Mouse (Mus musculus) MEL (cell line): ENCODE results near the gene Jrkl. TPM values are rescaled to one million over a fixed set of nuclear protein-coding genes. Genes with fewer than 3 reads are reported as not detected.

Experiments
- DNase-seq: peaks from one replicate; pipeline ENCODE4 v3.0.0; 2011; ENCODE audit warnings: low read depth, low spot score
- H3K27ac ChIP-seq: 2 replicates; pipeline ENCODE4 v1.5.1; 2012; ENCODE audit warnings: low read depth, mild to moderate bottlenecking, control low read depth, low read length, moderate library complexity; ENCODE audit not compliant: control insufficient read depth
- H3K27me3 ChIP-seq, 2 experiments: fragments of 150-350 bp in 1 of 2; sonication (generic) in 1 of 2; 2 replicates each; pipeline ENCODE4 v1.6.1; 2012; ENCODE audit warnings: low read length in 2 of 2, mild to moderate bottlenecking in 2 of 2, improper control_type of control experiment in 1 of 2, moderate library complexity in 1 of 2; ENCODE audit not compliant: insufficient read depth in 2 of 2, control insufficient read depth in 1 of 2
- H3K36me3 ChIP-seq, 2 experiments: 2 replicates each; pipeline ENCODE4 v1.6.1; 2012 to 2014; ENCODE audit warnings: low read length in 2 of 2, improper control_type of control experiment in 1 of 2, inconsistent platforms in 1 of 2, mild to moderate bottlenecking in 1 of 2; ENCODE audit not compliant: insufficient read depth in 2 of 2, control insufficient read depth in 1 of 2
- H3K4me1 ChIP-seq, 2 experiments: fragments of 150-350 bp in 1 of 2; sonication (generic) in 1 of 2; 2 replicates each; pipeline ENCODE4 v1.6.1; 2012; ENCODE audit warnings: low read length in 2 of 2, improper control_type of control experiment in 1 of 2, mild to moderate bottlenecking in 1 of 2; ENCODE audit not compliant: insufficient read depth in 2 of 2, control insufficient read depth in 1 of 2
- H3K4me3 ChIP-seq, 2 experiments: fragments of 150-350 bp in 1 of 2; sonication (generic) in 1 of 2; 2 replicates each; pipeline ENCODE4 v1.5.1; 2012; ENCODE audit warnings: low read depth in 2 of 2, low read length in 2 of 2, mild to moderate bottlenecking in 2 of 2, moderate library complexity in 2 of 2, control low read depth in 1 of 2, improper control_type of control experiment in 1 of 2; ENCODE audit not compliant: control insufficient read depth in 1 of 2, insufficient read depth in 1 of 2
- H3K79me2 ChIP-seq: 2 replicates; pipeline ENCODE4 v1.6.1; 2012; ENCODE audit warnings: mild to moderate bottlenecking, low read length, moderate library complexity; ENCODE audit not compliant: control insufficient read depth, poor library complexity, insufficient read depth
- H3K9ac ChIP-seq: 2 replicates; pipeline ENCODE4 v1.6.1; 2012; ENCODE audit warnings: low read depth, mild to moderate bottlenecking, control low read depth, low read length, moderate library complexity; ENCODE audit not compliant: control insufficient read depth, poor library complexity, severe bottlenecking
- H3K9me3 ChIP-seq: fragments of 150-350 bp; sonication (generic); replicated peaks from 2 replicates; pipeline ENCODE4 v1.6.1; 2012; ENCODE audit warnings: mild to moderate bottlenecking, low read length, improper control_type of control experiment, moderate library complexity; ENCODE audit not compliant: insufficient read depth
- BHLHE40 ChIP-seq: IDR thresholded peaks from 2 replicates; pipeline ENCODE4 v1.6.1; 2012; ENCODE audit warnings: low read depth, mild to moderate bottlenecking, inconsistent platforms, low read length, improper control_type of control experiment, borderline replicate concordance
- CHD1 ChIP-seq: IDR thresholded peaks from 2 replicates; pipeline ENCODE4 v1.6.1; 2012; ENCODE audit warnings: low read depth, mild to moderate bottlenecking, inconsistent platforms, low read length, improper control_type of control experiment
- CTCF ChIP-seq, 3 experiments: IDR thresholded peaks in 2 of 3; conservative IDR thresholded peaks in 1 of 3; 2 replicates each; pipeline ENCODE4 v1.5.1; 2011 to 2012; ENCODE audit warnings: low read length in 3 of 3, low read depth in 2 of 3, mild to moderate bottlenecking in 2 of 3, improper control_type of control experiment in 1 of 3, inconsistent platforms in 1 of 3, mixed read lengths in 1 of 3, moderate library complexity in 1 of 3; ENCODE audit not compliant: control insufficient read depth in 1 of 3, insufficient read depth in 1 of 3, poor library complexity in 1 of 3, severe bottlenecking in 1 of 3
- EP300 ChIP-seq, 2 experiments: IDR thresholded peaks; 2 replicates each; pipeline ENCODE4 v1.6.1; 2011; ENCODE audit warnings: improper control_type of control experiment in 2 of 2, low read length in 2 of 2, low read depth in 1 of 2, mild to moderate bottlenecking in 1 of 2
- GATA1 ChIP-seq: IDR thresholded peaks from 2 replicates; pipeline ENCODE4 v1.6.1; 2011; ENCODE audit warnings: low read depth, low read length, improper control_type of control experiment
- JUND ChIP-seq: IDR thresholded peaks from 2 replicates; pipeline ENCODE4 v1.6.1; 2011; ENCODE audit warnings: low read depth, mild to moderate bottlenecking, improper control_type of control experiment, low read length
- MAX ChIP-seq: IDR thresholded peaks from 2 replicates; pipeline ENCODE4 v1.6.1; 2011; ENCODE audit warnings: low read length, improper control_type of control experiment
- MAZ ChIP-seq: IDR thresholded peaks from 2 replicates; pipeline ENCODE4 v1.6.1; 2012; ENCODE audit warnings: low read depth, mild to moderate bottlenecking, inconsistent platforms, low read length, improper control_type of control experiment
- MEF2A ChIP-seq: IDR thresholded peaks from 2 replicates; pipeline ENCODE4 v1.6.1; 2014; ENCODE audit warnings: low read depth, mild to moderate bottlenecking, inconsistent platforms, low read length, improper control_type of control experiment; ENCODE audit not compliant: poor library complexity, insufficient replicate concordance, severe bottlenecking; ENCODE audit errors: extremely low read depth
- NELFE ChIP-seq: IDR thresholded peaks from 2 replicates; pipeline ENCODE4 v1.6.1; 2011; ENCODE audit warnings: low read depth, low read length, improper control_type of control experiment
- NRF1 ChIP-seq: IDR thresholded peaks from 2 replicates; pipeline ENCODE4 v1.6.1; 2014; ENCODE audit warnings: low read depth, mild to moderate bottlenecking, inconsistent platforms, low read length, improper control_type of control experiment, moderate library complexity; ENCODE audit not compliant: poor library complexity, insufficient read depth, severe bottlenecking
- SIN3A ChIP-seq: IDR thresholded peaks from 2 replicates; pipeline ENCODE4 v1.6.1; 2012; ENCODE audit warnings: low read length, improper control_type of control experiment, inconsistent platforms
- SMC3 ChIP-seq: IDR thresholded peaks from 2 replicates; pipeline ENCODE4 v1.6.1; 2011; ENCODE audit warnings: low read depth, low read length, improper control_type of control experiment
- TAL1 ChIP-seq: IDR thresholded peaks from 2 replicates; pipeline ENCODE4 v1.6.1; 2012; ENCODE audit warnings: mild to moderate bottlenecking, inconsistent platforms, low read length, moderate library complexity, mixed read lengths
- TBP ChIP-seq: IDR thresholded peaks from 2 replicates; pipeline ENCODE4 v1.8.0; 2011; ENCODE audit warnings: low read depth, low read length, improper control_type of control experiment
- USF1 ChIP-seq: IDR thresholded peaks from 2 replicates; pipeline ENCODE4 v1.6.1; 2014; ENCODE audit warnings: low read depth, mild to moderate bottlenecking, inconsistent platforms, low read length, improper control_type of control experiment, moderate library complexity
- ZC3H11A ChIP-seq: IDR thresholded peaks from 2 replicates; pipeline ENCODE4 v1.6.1; 2012; ENCODE audit warnings: low read depth, mild to moderate bottlenecking, inconsistent platforms, low read length, improper control_type of control experiment
- ZKSCAN1 ChIP-seq: IDR thresholded peaks from 2 replicates; pipeline ENCODE4 v1.6.1; 2012; ENCODE audit warnings: low read depth, mild to moderate bottlenecking, inconsistent platforms, low read length, improper control_type of control experiment, moderate library complexity
- ZMIZ1 ChIP-seq: IDR thresholded peaks from 2 replicates; pipeline ENCODE4 v1.6.1; 2012; ENCODE audit warnings: low read depth, mild to moderate bottlenecking, inconsistent platforms, low read length, improper control_type of control experiment, moderate library complexity
- ZNF384 ChIP-seq: IDR thresholded peaks from 2 replicates; pipeline ENCODE4 v1.6.1; 2012; ENCODE audit warnings: low read depth, mild to moderate bottlenecking, inconsistent platforms, low read length, improper control_type of control experiment
- polyA plus RNA-seq, 2 experiments: library from polyadenylated mRNA; stranded (reverse) in 1 of 2; unstranded in 1 of 2; fragments of >175 nt in 1 of 2; fragments of >200 nt in 1 of 2; gene quantifications; 2 replicates each; pipeline versions ENCODE4 v1.2.1 to v1.2.4; 2012; ENCODE audit warnings: low replicate concordance in 2 of 2, low read depth in 1 of 2; ENCODE audit not compliant: insufficient read length in 2 of 2, insufficient read depth in 1 of 2, missing spikeins in 1 of 2
- total RNA-seq: library from RNA; depleted of rRNA; stranded (reverse); fragments of 300-350 nt; gene quantifications from 2 replicates; pipeline ENCODE4 v1.2.3, GENCODE M21; 2012

Jrkl gene
- total and polyA plus RNA-seq, 3 experiments, result 1.7 to 3.1 TPM; not detected in 1

DNA sequence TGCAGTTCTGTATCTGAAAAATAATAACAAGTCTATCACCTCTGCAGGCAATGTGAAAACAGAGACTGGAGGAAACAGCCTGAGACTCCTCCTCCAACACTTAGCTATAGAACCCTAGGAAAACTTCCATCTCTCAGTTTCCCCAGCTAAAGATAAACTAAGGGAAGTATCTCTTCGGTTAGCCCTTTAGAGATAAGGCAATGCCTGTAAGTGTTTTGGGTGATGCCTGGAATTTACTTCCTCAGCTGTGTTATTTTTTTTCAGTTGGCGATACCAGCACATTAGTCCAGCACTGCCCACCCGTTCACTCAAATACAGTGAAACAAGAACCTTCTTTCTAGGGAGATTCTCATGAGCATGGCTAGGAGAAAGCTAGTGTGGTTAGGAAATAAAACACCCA, 15.4 kb upstream of the Jrkl start (continued):
- peak; percentile 8; the same call in 1 of the 2 replicates for TF ChIP-seq MEF2A
- TF ChIP-seq ZMIZ1, result no peak
- peak; percentile 90 for TF ChIP-seq ZNF384
- no peak for TF ChIP-seq NELFE
- TF ChIP-seq ZC3H11A, result 0 out of 2 replicates have a peak, but pooled peaks have one; percentile 5
- no peak for TF ChIP-seq MAX
- no peak for TF ChIP-seq USF1
- no peak for TF ChIP-seq CHD1
- no peak for TF ChIP-seq TAL1
- peak; percentile 92 to 93 for TF ChIP-seq EP300 (IDR thresholded peaks at IDR 0.05; ENCODE audit: low read depth in 1 of 2, low read length in 2 of 2)
- 0 out of 2 replicates have a peak, but pooled peaks have one; percentile 10 for TF ChIP-seq SMC3
- TF ChIP-seq NRF1, result no peak
- TF ChIP-seq, all 39 proteins: peak for 14

DNA sequence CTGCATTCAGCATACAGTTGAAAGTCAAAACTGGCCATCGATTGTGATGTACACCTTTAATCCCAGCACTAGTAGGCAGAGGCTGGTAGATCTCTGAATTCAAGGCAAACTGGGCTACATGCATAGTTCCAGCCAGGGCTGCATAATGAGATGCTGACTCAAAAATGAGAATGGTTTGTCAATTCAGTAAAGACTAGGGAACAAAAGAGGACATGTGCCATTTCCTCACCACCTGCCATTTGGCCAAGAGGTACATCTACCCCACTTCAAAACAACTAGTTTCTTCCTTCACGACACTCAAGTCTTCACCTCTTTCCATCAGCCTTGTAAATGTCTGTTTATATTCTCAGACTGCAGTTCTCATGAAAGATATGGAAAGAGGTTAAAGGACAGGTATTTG, 12.5 kb upstream of the Jrkl start:
- DNase-seq, result no peak
- Histone ChIP-seq H3K9ac (no peak overlapping the region), H3K4me1 (peaks cover 6 to 30% of the 10 kb centered on the region in 2 experiments), H3K9me3 (no peaks in the 10 kb centered on the region), H3K36me3 (peaks cover 2 to 37% of the 10 kb centered on the region in 2 experiments; a peak in 3 of 4 replicates), H3K27me3 (no peaks in the 10 kb centered on the region), H3K79me2 (no peaks in the 10 kb centered on the region), H3K27ac (no peak overlapping the region), H3K4me3 (no peak overlapping the region)
- TF ChIP-seq SMC3, result no peak
- no peak for TF ChIP-seq MAZ
- no peak for TF ChIP-seq TBP

DNA sequence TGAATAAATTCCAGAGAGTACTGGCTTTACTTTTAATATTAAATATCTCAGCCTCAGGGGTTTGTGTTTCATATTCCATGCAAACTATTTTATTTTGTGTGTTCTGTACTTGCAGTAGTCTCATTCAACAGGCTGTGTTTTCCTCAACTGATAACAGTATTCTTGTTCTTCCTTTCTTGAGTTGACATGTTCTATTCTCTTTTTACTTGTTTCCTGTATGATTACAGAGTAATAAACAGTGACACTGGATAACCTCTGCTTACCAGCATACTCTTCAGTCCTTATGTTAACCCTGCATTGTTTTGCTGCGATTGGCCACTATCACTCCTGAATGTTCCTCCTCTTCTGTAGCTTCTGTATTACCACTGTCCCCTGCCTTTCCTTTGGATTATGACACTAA, 11.1 kb upstream of the Jrkl start:
- H3K4me3 ChIP-seq, result no peak overlapping the region
- H3K4me1 ChIP-seq, result peaks cover 10 to 32% of the 10 kb centered on the region in 2 experiments
- peaks cover 2 to 42% of the 10 kb centered on the region in 2 experiments; a peak in 3 of 4 replicates for H3K36me3 ChIP-seq
- H3K9me3 ChIP-seq, result no peaks in the 10 kb centered on the region
- DNase-seq, result peak; percentile 51
- no peaks in the 10 kb centered on the region for H3K79me2 ChIP-seq
- TF ChIP-seq TAL1 (no peak), SIN3A (0 out of 2 replicates have a peak, but pooled peaks have one; percentile 25), ZKSCAN1 (no peak), ZC3H11A (no peak), JUND (no peak), SMC3 (no peak), GATA1 (peak; percentile 68; the same call in 1 of the 2 replicates), NELFE (no peak), BHLHE40 (no peak), EP300 (IDR thresholded peaks at IDR 0.05; ENCODE audit: low read depth in 1 of 2, low read length in 2 of 2) (peak; percentile 52 to 54; a peak in 2 of 4 replicates), CTCF (IDR thresholded peaks at IDR 0.05 in 2 of 3, conservative IDR thresholded peaks at IDR 0.05 in 1 of 3; ENCODE audit: control insufficient read depth in 1 of 3, insufficient read depth in 1 of 3, low read depth in 2 of 3, low read length in 3 of 3, poor library complexity in 1 of 3, severe bottlenecking in 1 of 3) (no peak)
- TF ChIP-seq, all 39 proteins: peak for 3
- Histone ChIP-seq H3K27ac (no peak overlapping the region), H3K9ac (no peak overlapping the region), H3K27me3 (no peaks in the 10 kb centered on the region)
